Comparison of ENCODE assay signal across 14 mouse cellular contexts in genomic region chr5:140055431-140055830, GRCm38 (mm10).
DNase-seq lines count a peak whose midpoint lies in the region; ATAC-seq and TF ChIP-seq lines count a peak whose summit lies in the region.
"Had no signal": no experiment of that assay in that cellular context is flagged by ENCODE, and none has a peak within 500 bp of the region (broad histone marks: within the 10 kb centered on the region; RNA-seq: fewer than 3 reads in every experiment).

No protein-coding gene starts in this region.

- ATAC-seq in lung, embryonic 14.5 days (ENCODE audit: insufficient read depth) = no peak
- ATAC-seq in megakaryocyte progenitor cell, adult 5-6 weeks (replicated peaks; ENCODE audit: poor library complexity) = 0 out of 2 replicates have a peak, but pooled peaks have one; percentile 44

- H3K4me1 ChIP-seq in lung, embryonic 14.5 days (ENCODE audit: insufficient read depth) = no peaks in the 10 kb centered on the region
- H3K4me1 ChIP-seq: stomach, embryonic 15.5 days had no signal

- H3K27me3 ChIP-seq in lung, embryonic 14.5 days (ENCODE audit: insufficient read depth, low read length) = no peaks in the 10 kb centered on the region
- H3K27me3 ChIP-seq: stomach, embryonic 15.5 days had no signal

- no peaks in the 10 kb centered on the region for H3K36me3 ChIP-seq in lung, embryonic 14.5 days (ENCODE audit: insufficient read depth)
- H3K36me3 ChIP-seq: stomach, embryonic 15.5 days had no signal

- peak; percentile 20 for DNase-seq in adrenal gland, postnatal 25 days
- DNase-seq in adrenal gland, adult 2 months = no peak
- peak; percentile 52 for DNase-seq in lung, embryonic 14.5 days
- DNase-seq in lung, postnatal 36 days = no peak
- DNase-seq in adipocyte (ENCODE audit: low spot score) = peak; percentile 32
- DNase-seq in spleen, adult 12 weeks (ENCODE audit: low spot score) = no peak
- no peak for DNase-seq in urinary bladder, postnatal 14 days (ENCODE audit: low spot score)
- DNase-seq: B cell, adult 2 months; cerebellum, postnatal 14 days; kidney, adult 11 months; layer of hippocampus, postnatal 36 days had no signal

- H3K27ac ChIP-seq in lung, embryonic 14.5 days (ENCODE audit: low read depth) = no peak overlapping the region
- H3K27ac ChIP-seq: stomach, embryonic 15.5 days had no signal

- no peak for TF ChIP-seq CTCF in lung, embryonic 14.5 days (IDR thresholded peaks at IDR 0.05; ENCODE audit: low read depth)

- H3K9ac ChIP-seq in lung, embryonic 14.5 days = no peak overlapping the region
- H3K9ac ChIP-seq: stomach, embryonic 15.5 days had no signal

- no peak overlapping the region for H3K4me3 ChIP-seq in lung, embryonic 14.5 days (ENCODE audit: low read depth, low read length)
- H3K4me3 ChIP-seq: stomach, embryonic 15.5 days had no signal

- H3K9me3 ChIP-seq in lung, embryonic 14.5 days (ENCODE audit: low read depth, low read length) = no peaks in the 10 kb centered on the region
- H3K9me3 ChIP-seq: stomach, embryonic 15.5 days had no signal

- no peak overlapping the region for H3K4me2 ChIP-seq in lung, embryonic 14.5 days
- H3K4me2 ChIP-seq: liver, embryonic 11.5 days; stomach, embryonic 15.5 days had no signal

- WGBS in lung, embryonic 14.5 days = 79% methylated on average over 3 of the region's 3 CpGs

Comparison
In these comparisons a context has a peak if more than half of its experiments do, and no peak if none do; other contexts are left out.
1. DNase-seq: peak in adrenal gland, postnatal 25 days (single experiment), lung, embryonic 14.5 days (single experiment) and adipocyte (single experiment); none in adrenal gland, adult 2 months (single experiment), lung, postnatal 36 days (single experiment), spleen, adult 12 weeks (single experiment) and urinary bladder, postnatal 14 days (single experiment).